Mouse (Mus musculus): ENCODE data around the gene Exosc5. TPM values are rescaled to one million over a fixed set of nuclear protein-coding genes. Genes with fewer than 3 reads are reported as not detected.

Exosc5 gene
- 88.3 and 109 TPM in 2 replicates for polyA plus RNA-seq (2016; fragmentation: Nextera tagmentation; extraction: Ambion mirVana)

DNA sequence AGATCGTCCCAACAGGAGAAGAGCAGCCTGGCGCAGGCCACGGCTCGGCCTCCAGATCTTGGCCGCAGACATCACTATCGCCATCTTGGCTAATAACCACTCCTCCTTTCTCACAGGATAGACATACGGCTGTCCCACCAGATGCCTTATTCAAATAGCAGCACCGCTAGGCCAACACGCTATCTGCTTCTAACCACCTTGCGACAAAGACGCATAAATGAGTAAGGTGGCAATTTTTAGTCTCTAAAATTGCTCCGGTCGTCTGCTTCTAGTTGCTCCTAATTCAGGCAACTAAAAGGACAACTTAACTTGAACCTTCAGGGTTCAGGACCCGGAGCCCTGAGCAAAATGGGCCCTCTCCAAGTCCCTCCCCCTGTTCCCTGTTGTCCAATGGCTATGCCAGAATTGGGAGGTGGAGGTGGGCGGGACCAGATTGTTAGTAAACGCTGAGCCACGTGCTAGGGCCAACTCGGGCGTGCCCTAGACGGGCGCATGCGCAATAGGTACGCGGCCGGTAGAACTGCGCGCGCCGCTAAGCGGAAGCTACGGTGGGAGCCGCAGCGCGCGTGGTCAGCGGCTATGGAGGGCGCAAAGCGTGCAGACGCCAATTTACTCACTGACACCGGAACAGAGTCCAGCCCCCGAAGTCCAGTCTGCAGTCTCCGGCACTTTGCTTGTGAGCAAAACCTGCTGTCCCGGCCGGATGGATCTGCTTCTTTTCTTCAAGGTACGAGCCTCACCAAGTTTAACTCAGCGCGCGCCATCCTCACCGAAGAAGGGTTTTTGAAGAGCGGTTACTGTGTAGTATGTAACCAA, at the start of gene Exosc5, which contains the start of gene Bckdha:
Exosc5 (plus strand) TSS at position 508 of the 816 bp plus-strand sequence.
Bckdha (minus strand) TSS at position 325 of the 816 bp plus-strand sequence.
- DNase-seq (ENCODE audit: low spot score): peak; percentile 98
- Histone ChIP-seq H3K36me3 (peaks cover 30% of the 10 kb centered on the region), H3K27me3 (ENCODE audit: low read depth, poor library complexity, severe bottlenecking) (no peaks in the 10 kb centered on the region), H3K4me1 (peaks cover 21% of the 10 kb centered on the region), H3K9me3 (replicated peaks) (no peaks in the 10 kb centered on the region), H3K27ac (peak within 1 kb of the TSS; percentile 95), H3K4me3 (peak within 1 kb of the TSS; percentile 68)
- WGBS: under 1% methylated on average over 50 of the region's 50 CpGs

DNA sequence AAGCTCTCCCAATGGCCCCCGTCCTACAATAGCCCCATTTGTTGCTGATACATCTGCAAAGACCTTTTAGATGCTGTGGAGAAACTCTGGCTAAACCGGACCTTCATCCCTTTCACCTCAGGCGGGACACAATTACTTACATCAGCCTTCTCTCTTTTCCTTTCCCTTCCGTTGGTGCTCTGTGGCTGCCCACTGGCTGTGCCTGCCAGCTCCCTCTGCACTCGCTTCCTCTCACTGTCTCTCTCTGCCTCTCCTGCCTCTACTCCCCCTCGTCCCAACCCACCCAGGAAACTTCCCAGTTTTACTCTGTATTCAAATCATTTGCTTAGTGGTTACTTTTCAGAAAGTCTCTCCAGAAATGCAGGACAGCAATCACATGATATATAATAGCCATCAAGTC, 48.9 kb upstream of the Exosc5 start:
- no peaks in the 10 kb centered on the region for H3K9me3 ChIP-seq (replicated peaks)
- H3K27ac ChIP-seq: no peak overlapping the region
- 48% methylated on average over 6 of the region's 6 CpGs for WGBS
- H3K4me1 ChIP-seq: no peaks in the 10 kb centered on the region
- no peaks in the 10 kb centered on the region for H3K36me3 ChIP-seq
- H3K27me3 ChIP-seq (ENCODE audit: low read depth, poor library complexity, severe bottlenecking): no peaks in the 10 kb centered on the region
- DNase-seq (ENCODE audit: low spot score): no peak
- no peak overlapping the region for H3K4me3 ChIP-seq

DNA sequence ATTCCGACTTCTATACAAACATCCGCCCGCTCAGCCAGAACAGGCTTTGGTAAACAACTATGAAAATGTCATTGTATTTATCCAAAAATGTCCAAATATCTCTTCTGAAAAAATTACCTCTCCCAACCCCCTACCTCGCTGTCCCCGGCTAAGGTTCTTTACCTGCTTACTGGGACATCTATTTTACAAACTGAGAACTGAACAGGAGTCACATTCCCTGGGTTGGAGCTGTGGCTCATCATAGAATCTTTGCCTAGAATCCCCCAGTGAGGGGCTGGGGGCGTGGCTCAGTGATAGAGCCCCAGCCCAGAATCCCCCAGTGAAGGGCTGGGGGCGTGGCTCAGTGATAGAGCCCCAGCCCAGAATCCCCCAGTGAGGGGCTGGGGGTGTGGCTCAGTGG, 47.5 kb upstream of the Exosc5 start:
- WGBS: 58% methylated on average over 7 of the region's 7 CpGs
- no peak for DNase-seq (ENCODE audit: low spot score)

DNA sequence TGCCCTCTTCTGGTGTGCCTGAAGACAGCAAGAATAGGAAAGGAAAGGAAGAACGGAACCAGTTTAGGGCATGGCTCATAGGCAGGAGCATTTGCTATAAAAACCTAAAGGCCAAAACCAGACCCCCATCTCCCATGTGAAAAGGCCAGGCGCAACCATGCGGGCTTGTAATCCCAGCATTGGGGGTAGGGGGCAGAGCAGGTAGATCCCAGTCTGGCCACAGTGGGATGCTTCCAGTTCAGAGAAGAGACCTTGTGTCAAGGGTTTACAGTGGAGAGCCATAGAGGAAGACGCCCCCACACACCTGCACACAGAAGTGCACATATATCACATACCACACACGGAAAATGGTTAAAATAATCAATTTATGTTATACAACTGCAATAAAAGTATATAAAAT, 44.9 kb upstream of the Exosc5 start:
- Histone ChIP-seq H3K4me1 (no peaks in the 10 kb centered on the region), H3K4me3 (no peak overlapping the region), H3K9me3 (replicated peaks) (no peaks in the 10 kb centered on the region), H3K36me3 (no peaks in the 10 kb centered on the region), H3K27me3 (ENCODE audit: low read depth, poor library complexity, severe bottlenecking) (no peaks in the 10 kb centered on the region), H3K27ac (no peak overlapping the region)
- WGBS: 90% methylated on average over 5 of the region's 5 CpGs
- no peak for DNase-seq (ENCODE audit: low spot score)

More for the DNA sequence above, 47.5 kb upstream of the Exosc5 start:
- Histone ChIP-seq H3K27me3 (ENCODE audit: low read depth, poor library complexity, severe bottlenecking) (no peaks in the 10 kb centered on the region), H3K4me1 (no peaks in the 10 kb centered on the region), H3K27ac (no peak overlapping the region), H3K36me3 (no peaks in the 10 kb centered on the region), H3K9me3 (replicated peaks) (no peaks in the 10 kb centered on the region), H3K4me3 (no peak overlapping the region)

- no peak for DNase-seq (ENCODE audit: low spot score)
- H3K4me1 ChIP-seq: peaks cover 4% of the 10 kb centered on the region
- no peak overlapping the region for H3K4me3 ChIP-seq
- 78% methylated on average over 21 of the region's 21 CpGs for WGBS
- H3K27me3 ChIP-seq (ENCODE audit: low read depth, poor library complexity, severe bottlenecking): no peaks in the 10 kb centered on the region
- no peak overlapping the region; the same call in 1 of the 2 replicates for H3K27ac ChIP-seq
- H3K36me3 ChIP-seq: no peaks in the 10 kb centered on the region
- H3K9me3 ChIP-seq (replicated peaks): no peaks in the 10 kb centered on the region
Observed at GRCm38 (mm10) chr7:25614831-25615705, 43.9 kb upstream of the Exosc5 start.

DNA sequence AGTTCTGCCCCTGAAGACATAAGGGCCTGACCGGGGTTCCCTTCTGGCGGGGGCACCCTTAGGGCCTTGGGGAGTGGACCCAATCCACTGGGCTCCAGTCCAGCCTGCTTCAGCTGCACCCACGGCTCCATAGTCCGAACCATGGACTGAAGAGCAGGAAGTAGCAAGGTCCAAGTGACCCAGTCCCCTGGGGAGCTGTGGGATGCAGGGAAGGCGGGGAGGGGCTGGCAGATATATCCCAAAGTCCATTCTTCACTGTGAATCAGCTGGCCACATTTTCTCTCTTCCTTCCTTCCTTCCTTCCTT, 43.3 kb upstream of the Exosc5 start, which contains the start of gene Erich4:
Erich4 (minus strand) TSS at position 187 of the 306 bp plus-strand sequence.
- Histone ChIP-seq H3K4me1 (peaks cover 6% of the 10 kb centered on the region), H3K9me3 (replicated peaks) (no peaks in the 10 kb centered on the region), H3K27me3 (ENCODE audit: low read depth, poor library complexity, severe bottlenecking) (no peaks in the 10 kb centered on the region), H3K4me3 (no peak within 1 kb of the TSS), H3K36me3 (peaks cover under 1% of the 10 kb centered on the region; the same call in 1 of the 2 replicates), H3K27ac (no peak within 1 kb of the TSS; the same call in 1 of the 2 replicates)
- DNase-seq (ENCODE audit: low spot score): no peak
- WGBS: 86% methylated on average over 5 of the region's 5 CpGs

- WGBS: 79% methylated on average over 10 of the region's 10 CpGs
- Histone ChIP-seq H3K27me3 (ENCODE audit: low read depth, poor library complexity, severe bottlenecking) (no peaks in the 10 kb centered on the region), H3K27ac (no peak overlapping the region), H3K4me1 (peaks cover 6% of the 10 kb centered on the region), H3K4me3 (no peak overlapping the region), H3K9me3 (replicated peaks) (no peaks in the 10 kb centered on the region), H3K36me3 (peaks cover 20% of the 10 kb centered on the region)
- no peak for DNase-seq (ENCODE audit: low spot score)
Observed at GRCm38 (mm10) chr7:25617376-25618160, 41.4 kb upstream of the Exosc5 start.

DNA sequence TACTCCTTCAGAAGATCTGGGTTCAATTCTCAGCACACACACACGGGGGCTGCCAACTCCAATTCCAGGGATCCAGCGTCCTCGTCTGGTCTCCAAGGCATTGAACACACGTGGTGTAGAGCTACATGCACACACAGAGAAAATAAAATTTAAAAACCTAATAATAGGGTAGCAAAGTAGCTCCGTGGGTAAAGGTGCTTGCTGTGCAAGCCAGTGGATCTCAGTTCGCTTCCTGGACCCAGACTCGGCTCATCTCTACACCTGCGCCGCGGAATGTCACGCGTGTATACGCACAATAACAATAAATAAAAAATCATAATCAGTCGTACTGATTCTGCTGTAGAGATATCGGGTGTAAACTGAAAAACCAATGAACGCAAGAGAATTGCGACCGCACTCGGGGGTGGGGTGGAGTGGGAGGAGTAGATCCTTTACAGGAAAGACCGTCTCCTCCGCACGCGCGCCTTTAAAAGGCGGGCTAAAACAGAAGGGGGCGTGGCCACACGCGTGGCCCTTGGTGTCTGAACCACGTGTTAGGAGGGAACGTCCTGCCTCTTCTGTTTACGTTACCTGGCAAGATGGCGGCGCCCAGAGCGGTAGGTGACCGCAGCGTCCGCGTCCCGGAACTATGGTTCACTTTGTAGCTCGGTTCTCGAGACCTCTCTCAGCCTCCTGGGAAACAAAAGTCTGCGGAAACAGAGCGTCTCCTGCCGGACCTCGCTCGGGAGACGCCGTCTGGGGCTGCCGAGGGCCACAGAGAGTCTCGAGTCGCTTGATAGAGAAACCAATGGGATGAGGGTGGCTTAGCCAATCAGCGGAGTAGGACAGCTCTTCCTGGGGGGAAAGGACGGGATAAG, 39.9 kb upstream of the Exosc5 start, which contains the start of gene Dmac2:
Dmac2 (plus strand) TSS at position 550 of the 857 bp plus-strand sequence.
- Histone ChIP-seq H3K4me1 (peaks cover 6% of the 10 kb centered on the region), H3K4me3 (peak within 1 kb of the TSS; percentile 75), H3K36me3 (peaks cover 33% of the 10 kb centered on the region), H3K27ac (peak within 1 kb of the TSS; percentile 79), H3K9me3 (replicated peaks) (no peaks in the 10 kb centered on the region), H3K27me3 (ENCODE audit: low read depth, poor library complexity, severe bottlenecking) (no peaks in the 10 kb centered on the region)
- WGBS: 2% methylated on average over 53 of the region's 53 CpGs
- DNase-seq (ENCODE audit: low spot score): peak; percentile 94

GRCm38 (mm10) chr7:25619722-25619991, 39.3 kb upstream of the Exosc5 start:
- peaks cover 38% of the 10 kb centered on the region for H3K36me3 ChIP-seq
- peak overlapping the region; percentile 79 for H3K27ac ChIP-seq
- no peaks in the 10 kb centered on the region for H3K27me3 ChIP-seq (ENCODE audit: low read depth, poor library complexity, severe bottlenecking)
- peak overlapping the region; percentile 75 for H3K4me3 ChIP-seq
- DNase-seq (ENCODE audit: low spot score): no peak
- WGBS: 21% methylated on average over 5 of the region's 5 CpGs
- no peaks in the 10 kb centered on the region for H3K9me3 ChIP-seq (replicated peaks)
- H3K4me1 ChIP-seq: peaks cover 6% of the 10 kb centered on the region

- H3K4me3 ChIP-seq: peak overlapping the region; percentile 75
- WGBS: 91% methylated on average over 5 of the region's 5 CpGs
- no peak for DNase-seq (ENCODE audit: low spot score)
- no peak overlapping the region for H3K27ac ChIP-seq
- peaks cover 6% of the 10 kb centered on the region for H3K4me1 ChIP-seq
- peaks cover 43% of the 10 kb centered on the region for H3K36me3 ChIP-seq
- no peaks in the 10 kb centered on the region for H3K27me3 ChIP-seq (ENCODE audit: low read depth, poor library complexity, severe bottlenecking)
- no peaks in the 10 kb centered on the region for H3K9me3 ChIP-seq (replicated peaks)
Observed at GRCm38 (mm10) chr7:25620101-25620500, 38.9 kb upstream of the Exosc5 start.

- no peak for DNase-seq (ENCODE audit: low spot score)
- H3K27ac ChIP-seq: no peak overlapping the region
- H3K9me3 ChIP-seq (replicated peaks): no peaks in the 10 kb centered on the region
- H3K27me3 ChIP-seq (ENCODE audit: low read depth, poor library complexity, severe bottlenecking): no peaks in the 10 kb centered on the region
- H3K4me3 ChIP-seq: no peak overlapping the region
- H3K36me3 ChIP-seq: peaks cover 49% of the 10 kb centered on the region
- H3K4me1 ChIP-seq: peaks cover 6% of the 10 kb centered on the region
- 91% methylated on average over 11 of the region's 11 CpGs for WGBS
Observed at GRCm38 (mm10) chr7:25620751-25621150, 38.2 kb upstream of the Exosc5 start.

Measured in limb, embryonic 10.5 days (tissue).